25 mouse cellular contexts compared by ENCODE assay signal in genomic region chr16:18655372-18656098, GRCm38 (mm10). TPM values are rescaled to one million over a fixed set of nuclear protein-coding genes. Genes with fewer than 3 reads are reported as not detected.
DNase-seq lines count a peak whose midpoint lies in the region; ATAC-seq and TF ChIP-seq lines count a peak whose summit lies in the region.
"Had no signal": no experiment of that assay in that cellular context is flagged by ENCODE, and none has a peak within 500 bp of the region (broad histone marks: within the 10 kb centered on the region; RNA-seq: fewer than 3 reads in every experiment).

No protein-coding gene starts in this region.

- H3K4me1 ChIP-seq in heart, embryonic 10.5 days: no peaks in the 10 kb centered on the region
- H3K4me1 ChIP-seq in heart, embryonic 12.5 days (replicated peaks): no peaks in the 10 kb centered on the region
- H3K4me1 ChIP-seq in ES-E14 (ENCODE audit: control insufficient read depth in 2 of 2, insufficient read depth in 2 of 2, low read length in 2 of 2, poor library complexity in 1 of 2): peaks cover 0 to 4% of the 10 kb centered on the region in 2 experiments; a peak in 1 of 4 replicates
- peaks cover 34% of the 10 kb centered on the region; the same call in 1 of the 2 replicates for H3K4me1 ChIP-seq in small intestine, adult 2 months (ENCODE audit: control insufficient read depth, insufficient read depth, insufficient read length, low read length)
- H3K4me1 ChIP-seq: heart, embryonic 13.5 days; liver, embryonic 13.5 days; midbrain, embryonic 15.5 days had no signal

- H3K4me2 ChIP-seq in heart, embryonic 12.5 days: no peak overlapping the region
- H3K4me2 ChIP-seq: heart, embryonic 13.5 days; liver, embryonic 13.5 days; midbrain, embryonic 15.5 days; neural tube, embryonic 15.5 days had no signal

- H3K4me3 ChIP-seq in heart, embryonic 10.5 days: no peak overlapping the region
- no peak overlapping the region for H3K4me3 ChIP-seq in heart, embryonic 12.5 days
- H3K4me3 ChIP-seq in ES-E14 (ENCODE audit: insufficient read depth in 1 of 2, low read depth in 1 of 2, low read length in 2 of 2, poor library complexity in 1 of 2, severe bottlenecking in 1 of 2): no peak overlapping the region
- H3K4me3 ChIP-seq in small intestine, adult 2 months (ENCODE audit: low read depth, low read length): no peak overlapping the region
- H3K4me3 ChIP-seq: heart, embryonic 13.5 days; layer of hippocampus, adult 2 months; liver, embryonic 13.5 days; midbrain, embryonic 15.5 days; neural tube, embryonic 15.5 days had no signal

- peak; percentile 63 for DNase-seq in heart, embryonic 10.5 days (ENCODE audit: low spot score)
- DNase-seq in ES-E14 (ENCODE audit: low read depth, low spot score): no peak
- DNase-seq in kidney, adult 8-10 months: no peak
- DNase-seq: cerebellum, adult 2 months; gastrocnemius, postnatal 25 days; kidney, postnatal 10 days; layer of hippocampus, postnatal 36 days; liver, embryonic 13.5 days; retina, postnatal 1 day; right cerebral cortex, postnatal 4 days; thymus, postnatal 25 days had no signal

- TF ChIP-seq POLR2A in small intestine, adult 2 months (IDR thresholded peaks at IDR 0.05; ENCODE audit: low read depth, low read length): no peak

- no peak for TF ChIP-seq CTCF in small intestine, adult 2 months (IDR thresholded peaks at IDR 0.05; ENCODE audit: extremely low read depth, insufficient read length, insufficient replicate concordance, low read depth, low read length)

- in situ Hi-C loops in ES-E14 (cut with MboI; ENCODE audit: low sequenced_read_pairs in 2 of 2, unreplicated experiment in 2 of 2): no loop called here

- H3K36me3 ChIP-seq in heart, embryonic 10.5 days: no peaks in the 10 kb centered on the region
- H3K36me3 ChIP-seq in heart, embryonic 12.5 days: no peaks in the 10 kb centered on the region
- no peaks in the 10 kb centered on the region for H3K36me3 ChIP-seq in ES-E14 (ENCODE audit: control insufficient read depth, insufficient read depth, low read length, poor library complexity, severe bottlenecking)
- H3K36me3 ChIP-seq in small intestine, adult 2 months (ENCODE audit: control insufficient read depth, insufficient read depth, low read length): no peaks in the 10 kb centered on the region
- H3K36me3 ChIP-seq: heart, embryonic 13.5 days; liver, embryonic 13.5 days; midbrain, embryonic 15.5 days; neural tube, embryonic 15.5 days had no signal

- 59% methylated on average over 5 of the region's 5 CpGs for WGBS in heart, embryonic 10.5 days
- WGBS in heart, embryonic 12.5 days: 59% methylated on average over 5 of the region's 5 CpGs
- WGBS in small intestine, adult 2 months: 28% methylated on average over 5 of the region's 5 CpGs

- no peaks in the 10 kb centered on the region for H3K27me3 ChIP-seq in heart, embryonic 10.5 days (ENCODE audit: insufficient read depth, poor library complexity, severe bottlenecking)
- H3K27me3 ChIP-seq in heart, embryonic 12.5 days (replicated peaks): no peaks in the 10 kb centered on the region
- no peaks in the 10 kb centered on the region for H3K27me3 ChIP-seq in small intestine, adult 2 months (ENCODE audit: control insufficient read depth, insufficient read depth, low read length)
- H3K27me3 ChIP-seq: heart, embryonic 13.5 days; liver, embryonic 13.5 days; midbrain, embryonic 15.5 days; neural tube, embryonic 15.5 days had no signal

- ATAC-seq in heart, embryonic 12.5 days (ENCODE audit: insufficient number of reproducible peaks, low FRiP score): no peak
- ATAC-seq in hematopoietic stem cell, adult 5-6 weeks (replicated peaks in 1 of 2; ENCODE audit: insufficient read depth in 1 of 2, low FRiP score in 2 of 2, low TSS enrichment in 1 of 2, low read depth in 1 of 2, poor library complexity in 2 of 2, severe bottlenecking in 2 of 2): peak; percentile 53 to 85
- no peak for ATAC-seq in monocyte, adult 5-6 weeks (replicated peaks; ENCODE audit: insufficient number of reproducible peaks, low FRiP score, low TSS enrichment, poor library complexity, severe bottlenecking)
- ATAC-seq: forebrain, embryonic 14.5 days; hindbrain, embryonic 16.5 days; intestine, embryonic 16.5 days; lung, postnatal 0 days; midbrain, embryonic 15.5 days had no signal

- H3K9me3 ChIP-seq in heart, embryonic 10.5 days: no peaks in the 10 kb centered on the region
- H3K9me3 ChIP-seq in heart, embryonic 12.5 days (replicated peaks): no peaks in the 10 kb centered on the region
- no peaks in the 10 kb centered on the region for H3K9me3 ChIP-seq in ES-E14 (ENCODE audit: control insufficient read depth, insufficient read depth, low read depth, low read length)
- H3K9me3 ChIP-seq: liver, embryonic 13.5 days; midbrain, embryonic 15.5 days had no signal

- H3K9ac ChIP-seq in heart, embryonic 12.5 days: no peak overlapping the region
- no peak overlapping the region for H3K9ac ChIP-seq in ES-E14 (ENCODE audit: insufficient read depth, low read depth, low read length, poor library complexity, severe bottlenecking)
- H3K9ac ChIP-seq: heart, embryonic 13.5 days; liver, embryonic 13.5 days; midbrain, embryonic 15.5 days; neural tube, embryonic 15.5 days had no signal

- no peak overlapping the region for H3K27ac ChIP-seq in heart, embryonic 10.5 days
- H3K27ac ChIP-seq in heart, embryonic 12.5 days (ENCODE audit: poor library complexity, severe bottlenecking): no peak overlapping the region
- peak overlapping the region; percentile 7; the same call in 1 of the 2 replicates for H3K27ac ChIP-seq in ES-E14 (ENCODE audit: insufficient read depth, low read depth, low read length, poor library complexity, severe bottlenecking)
- peak overlapping the region; percentile 100 for H3K27ac ChIP-seq in small intestine, adult 2 months (ENCODE audit: insufficient read depth, low read depth, low read length)
- H3K27ac ChIP-seq: heart, embryonic 13.5 days; layer of hippocampus, adult 2 months; liver, embryonic 13.5 days; midbrain, embryonic 15.5 days; neural tube, embryonic 15.5 days had no signal

TF ChIP-seq in ES-E14, 5 proteins besides CTCF, POLR2A, EP300 and RAD21:
- TF ChIP-seq CHD2 (IDR thresholded peaks at IDR 0.05; ENCODE audit: low read depth, low read length) (no peak), ZC3H11A (IDR thresholded peaks at IDR 0.05; ENCODE audit: borderline replicate concordance, low read depth, low read length) (no peak), MAFK (IDR thresholded peaks at IDR 0.05; ENCODE audit: insufficient read depth, low read depth, low read length) (no peak), HCFC1 (IDR thresholded peaks at IDR 0.05; ENCODE audit: borderline replicate concordance, insufficient read depth, low read length) (no peak), ZNF384 (IDR thresholded peaks at IDR 0.05; ENCODE audit: low read depth, low read length) (no peak)

RNA-seq across cellular contexts. Expression of gene Sept5, which starts 25.8 kb away (rescaled TPM):
- 4.3 and 11.7 TPM in 2 replicates for polyA plus RNA-seq in heart, embryonic 10.5 days (2016; fragmentation: Nextera tagmentation; extraction: Ambion mirVana)
- 6.3 and 6.5 TPM in 2 replicates for polyA plus RNA-seq in heart, embryonic 12.5 days (2016; fragmentation: Nextera tagmentation; extraction: Ambion mirVana)
- total RNA-seq in ES-E14 (2012; rRNA removed): 0.74 and 3.0 TPM in 2 replicates
- total RNA-seq in hematopoietic stem cell, adult 5-6 weeks (2017): 1.8 and 7.6 TPM in 2 replicates
- 64.1 and 381 TPM in 2 replicates for polyA plus RNA-seq in small intestine, adult 2 months (2012; rRNA removed)
- total RNA-seq in monocyte, adult 5-6 weeks (2017): 1.5 to 6.3 TPM (median 4.2 TPM) in 3 replicates

RNA-seq across cellular contexts. Expression of gene Gm49601, which starts 29.3 kb away (rescaled TPM):
- polyA plus RNA-seq in heart, embryonic 10.5 days (2016; fragmentation: Nextera tagmentation; extraction: Ambion mirVana): 0.26 and 1.1 TPM in 2 replicates
- polyA plus RNA-seq in heart, embryonic 12.5 days (2016; fragmentation: Nextera tagmentation; extraction: Ambion mirVana): 1.2 and 1.8 TPM in 2 replicates
- total RNA-seq in ES-E14 (2012; rRNA removed): 0.85 and 1.7 TPM in 2 replicates
- 2.1 TPM in 1 of 2 replicates, not detected in the other for total RNA-seq in hematopoietic stem cell, adult 5-6 weeks (2017)
- polyA plus RNA-seq in small intestine, adult 2 months (2012; rRNA removed): 22.7 and 156 TPM in 2 replicates
- 1.0 to 7.6 TPM in 2 of 3 replicates, not detected in the other for total RNA-seq in monocyte, adult 5-6 weeks (2017)
- total RNA-seq: megakaryocyte-erythroid progenitor cell, adult 5-6 weeks had no signal

RNA-seq across cellular contexts. Expression of gene Gp1bb, which starts 33.3 kb away (rescaled TPM):
- polyA plus RNA-seq in heart, embryonic 10.5 days (2016; fragmentation: Nextera tagmentation; extraction: Ambion mirVana): 6.0 and 7.4 TPM in 2 replicates
- 5.5 and 7.9 TPM in 2 replicates for polyA plus RNA-seq in heart, embryonic 12.5 days (2016; fragmentation: Nextera tagmentation; extraction: Ambion mirVana)
- 0.11 TPM in 1 of 2 replicates, not detected in the other for total RNA-seq in ES-E14 (2012; rRNA removed)
- total RNA-seq in hematopoietic stem cell, adult 5-6 weeks (2017): 0.38 and 2.9 TPM in 2 replicates
- polyA plus RNA-seq in small intestine, adult 2 months (2012; rRNA removed): 35.8 and 580 TPM in 2 replicates
- 2.5 to 12.9 TPM in 2 of 3 replicates, not detected in the other for total RNA-seq in monocyte, adult 5-6 weeks (2017)
- total RNA-seq: adrenal gland, adult 18-20 months had no signal

Comparison
In these comparisons a context has a peak if more than half of its experiments do, and no peak if none do; other contexts are left out.
1. H3K27ac ChIP-seq: peak in ES-E14 (single experiment) and small intestine, adult 2 months (single experiment); none in heart, embryonic 10.5 days (single experiment) and heart, embryonic 12.5 days (single experiment).
2. ATAC-seq: peak in hematopoietic stem cell, adult 5-6 weeks (2 of 2); none in heart, embryonic 12.5 days (single experiment) and monocyte, adult 5-6 weeks (single experiment).